Comparison of ENCODE assay signal across 31 mouse cellular contexts in genomic region chr5:139457241-139457640, GRCm38 (mm10). TPM values are rescaled to one million over a fixed set of nuclear protein-coding genes. Genes with fewer than 3 reads are reported as not detected.
DNase-seq lines count a peak whose midpoint lies in the region; ATAC-seq and TF ChIP-seq lines count a peak whose summit lies in the region.
"Had no signal": no experiment of that assay in that cellular context is flagged by ENCODE, and none has a peak within 500 bp of the region (broad histone marks: within the 10 kb centered on the region; RNA-seq: fewer than 3 reads in every experiment).

No protein-coding gene starts in this region.

- no peaks in the 10 kb centered on the region for H3K27me3 ChIP-seq in stomach, embryonic 15.5 days (replicated peaks)
- H3K27me3 ChIP-seq: embryonic facial prominence, embryonic 13.5 days; forebrain, embryonic 15.5 days; kidney, embryonic 15.5 days; liver, embryonic 15.5 days; megakaryocyte, embryonic 14.5 days; neural tube, embryonic 12.5 days had no signal

- ATAC-seq in stomach, embryonic 15.5 days (ENCODE audit: insufficient read depth, low FRiP score, low read depth), result no peak
- ATAC-seq: forebrain, embryonic 15.5 days had no signal

- H3K9me3 ChIP-seq in stomach, embryonic 15.5 days, result no peaks in the 10 kb centered on the region
- H3K9me3 ChIP-seq: embryonic facial prominence, embryonic 13.5 days; forebrain, embryonic 10.5 days; forebrain, embryonic 15.5 days; heart, embryonic 12.5 days; hindbrain, embryonic 13.5 days; kidney, embryonic 15.5 days; liver, embryonic 15.5 days; megakaryocyte, embryonic 14.5 days; midbrain, embryonic 12.5 days; neural tube, embryonic 12.5 days had no signal

- H3K4me2 ChIP-seq in stomach, embryonic 15.5 days, result peak overlapping the region; percentile 13; the same call in 1 of the 2 replicates
- H3K4me2 ChIP-seq: embryonic facial prominence, embryonic 13.5 days; forebrain, embryonic 15.5 days; heart, embryonic 12.5 days; hindbrain, embryonic 13.5 days; kidney, embryonic 15.5 days; liver, embryonic 15.5 days; midbrain, embryonic 12.5 days; neural tube, embryonic 12.5 days had no signal

- peaks cover 53% of the 10 kb centered on the region for H3K4me1 ChIP-seq in bone marrow macrophage, adult 2 months (ENCODE audit: control insufficient read depth, insufficient read depth, low read length)
- H3K4me1 ChIP-seq in stomach, embryonic 15.5 days, result peaks cover 4% of the 10 kb centered on the region; the same call in 1 of the 2 replicates

- TF ChIP-seq CTCF in bone marrow macrophage, adult 2 months (IDR thresholded peaks at IDR 0.05; ENCODE audit: low read depth, low read length), result no peak

- 27% methylated on average over 8 of the region's 8 CpGs for WGBS in large intestine, adult 2 months
- WGBS in stomach, embryonic 15.5 days, result 61% methylated on average over 8 of the region's 8 CpGs

- H3K27ac ChIP-seq in bone marrow macrophage, adult 2 months (ENCODE audit: insufficient read depth, low read depth, low read length), result peak overlapping the region; percentile 89
- H3K27ac ChIP-seq in stomach, embryonic 15.5 days, result peak overlapping the region; percentile 76
- H3K27ac ChIP-seq: embryonic facial prominence, embryonic 13.5 days; forebrain, embryonic 10.5 days; forebrain, embryonic 15.5 days; gastrocnemius, adult 2 months; heart, adult 2 months; hindbrain, embryonic 13.5 days; kidney, embryonic 15.5 days; liver, embryonic 15.5 days; midbrain, embryonic 12.5 days; neural tube, embryonic 12.5 days had no signal

- DNase-seq in large intestine, adult 2 months (ENCODE audit: low read depth, low spot score), result peak; percentile 28
- peak; percentile 34 for DNase-seq in lung, postnatal 14 days
- DNase-seq in cerebellum, adult 11 months, result no peak
- DNase-seq in adrenal gland, postnatal 36 days, result no peak
- DNase-seq in cerebellum, postnatal 10 days, result no peak
- DNase-seq: B cell, adult 2 months; cerebellum, adult 9-11 months; gastrocnemius, adult 2 months; heart, adult 2 months; heart, postnatal 4 days; kidney, adult 11 months; kidney, postnatal 36 days; right cerebral cortex, adult 18-20 months; spleen, adult 18-20 months; thymus, postnatal 14 days had no signal

- no peak for TF ChIP-seq POLR2A in bone marrow macrophage, adult 2 months (IDR thresholded peaks at IDR 0.05; ENCODE audit: borderline replicate concordance, low read depth, low read length)

- H3K4me3 ChIP-seq in bone marrow macrophage, adult 2 months (ENCODE audit: insufficient read depth, low read length), result peak overlapping the region; percentile 0; the same call in 1 of the 2 replicates
- H3K4me3 ChIP-seq in stomach, embryonic 15.5 days (replicated peaks), result no peak overlapping the region
- H3K4me3 ChIP-seq: embryonic facial prominence, embryonic 13.5 days; forebrain, embryonic 10.5 days; forebrain, embryonic 15.5 days; gastrocnemius, adult 2 months; heart, adult 2 months; heart, embryonic 12.5 days; hindbrain, embryonic 13.5 days; kidney, embryonic 15.5 days; liver, embryonic 15.5 days; midbrain, embryonic 12.5 days; myocyte; neural tube, embryonic 12.5 days had no signal

- H3K36me3 ChIP-seq in stomach, embryonic 15.5 days, result no peaks in the 10 kb centered on the region

- no peak overlapping the region for H3K9ac ChIP-seq in stomach, embryonic 15.5 days
- H3K9ac ChIP-seq: embryonic facial prominence, embryonic 13.5 days; forebrain, embryonic 15.5 days; heart, embryonic 12.5 days; hindbrain, embryonic 13.5 days; kidney, embryonic 15.5 days; liver, embryonic 15.5 days; midbrain, embryonic 12.5 days; neural tube, embryonic 12.5 days had no signal

RNA-seq across cellular contexts. Expression of gene 3110082I17Rik, which starts 3.1 kb away (rescaled TPM):
- 16.4 TPM in 2 replicates for polyA plus RNA-seq in bone marrow macrophage, adult 2 months (2012; ENCODE audit: insufficient read depth, insufficient read length, missing spikeins)
- 8.7 TPM in 2 replicates for polyA plus RNA-seq in large intestine, adult 2 months (2012; rRNA removed)
- 37.2 and 38.7 TPM in 2 replicates for polyA plus RNA-seq in stomach, embryonic 15.5 days (2015; fragmentation: Nextera tagmentation; extraction: Ambion mirVana)
- 10 to 100 TPM; 11.9 to 12.3 TPM for total RNA-seq in adrenal gland, postnatal 36 days (2021)

RNA-seq across cellular contexts. Expression of gene Zfand2a, which starts 27.1 kb away (rescaled TPM):
- 32.5 and 38.1 TPM in 2 replicates for polyA plus RNA-seq in bone marrow macrophage, adult 2 months (2012; ENCODE audit: insufficient read depth, insufficient read length, missing spikeins)
- polyA plus RNA-seq in large intestine, adult 2 months (2012; rRNA removed), result 11.9 and 16.0 TPM in 2 replicates
- 7.0 and 8.5 TPM in 2 replicates for polyA plus RNA-seq in stomach, embryonic 15.5 days (2015; fragmentation: Nextera tagmentation; extraction: Ambion mirVana)
- total RNA-seq in adrenal gland, postnatal 36 days (2021), result 10 to 100 TPM; 28.6 to 34.9 TPM

RNA-seq across cellular contexts. Expression of gene Gper1, which starts 34.3 kb away (rescaled TPM):
- polyA plus RNA-seq in bone marrow macrophage, adult 2 months (2012; ENCODE audit: insufficient read depth, insufficient read length, missing spikeins), result not detected in 2 replicates
- 0.93 and 1.7 TPM in 2 replicates for polyA plus RNA-seq in large intestine, adult 2 months (2012; rRNA removed)
- polyA plus RNA-seq in stomach, embryonic 15.5 days (2015; fragmentation: Nextera tagmentation; extraction: Ambion mirVana), result 2.0 and 2.7 TPM in 2 replicates
- 1 to 10 TPM; 2.8 to 4.7 TPM for total RNA-seq in adrenal gland, postnatal 36 days (2021)
- total RNA-seq: common myeloid progenitor, adult 5-6 weeks; liver, adult 2 months had no signal

RNA-seq across cellular contexts. Expression of gene C130050O18Rik, which starts 52.2 kb away (rescaled TPM):
- polyA plus RNA-seq in bone marrow macrophage, adult 2 months (2012; ENCODE audit: insufficient read depth, insufficient read length, missing spikeins), result 13.2 and 14.4 TPM in 2 replicates
- 2.9 and 4.6 TPM in 2 replicates for polyA plus RNA-seq in large intestine, adult 2 months (2012; rRNA removed)
- polyA plus RNA-seq in stomach, embryonic 15.5 days (2015; fragmentation: Nextera tagmentation; extraction: Ambion mirVana), result 0.72 and 1.1 TPM in 2 replicates
- total RNA-seq in adrenal gland, postnatal 36 days (2021), result under 1 TPM; 0.49 to 0.79 TPM
- total RNA-seq: midbrain, postnatal 0 days had no signal
- polyA plus RNA-seq: midbrain, postnatal 0 days had no signal

Comparison
In these comparisons a context has a peak if more than half of its experiments do, and no peak if none do; other contexts are left out.
1. DNase-seq: peak in large intestine, adult 2 months (single experiment) and lung, postnatal 14 days (single experiment); none in cerebellum, adult 11 months (single experiment), adrenal gland, postnatal 36 days (0 of 2) and cerebellum, postnatal 10 days (0 of 2).